Mouse (Mus musculus) adrenal gland, postnatal 14 days (tissue): ENCODE results near the gene Slbp. TPM values are rescaled to one million over a fixed set of nuclear protein-coding genes. Genes with fewer than 3 reads are reported as not detected.
A peak's percentile ranks its signal among the peaks of the same experiment; 100 is the strongest.

Experiments
- DNase-seq: peaks from one replicate; pipeline ENCODE4 v3.0.0; 2021; ENCODE audit warnings: mixed read lengths
- long read RNA-seq, 2 experiments: library from polyadenylated mRNA; stranded (forward); transcript quantifications; one replicate each; pipeline ENCODE4 v2.0.0; 2021
- total RNA-seq: library from RNA; stranded (reverse); gene quantifications from 2 replicates; pipeline ENCODE4 v1.2.3, GENCODE M21; 2021

The Slbp gene
- 53.5 and 61.1 TPM in 2 replicates for total RNA-seq
- long read RNA-seq, experiment 1, transcript Slbp-201 (8 exons, 1,906 nt): major isoform, 88 of 102 reads
- long read RNA-seq, experiment 1, partial matches to known transcripts: 6 of 102 reads
- long read RNA-seq, experiment 1, other reads (novel, unspliced or antisense): 8 of 102 reads
- long read RNA-seq, experiment 2, transcript Slbp-201 (8 exons, 1,906 nt): major isoform, 49 of 63 reads
- long read RNA-seq, experiment 2, partial matches to known transcripts: 6 of 63 reads
- long read RNA-seq, experiment 2, other reads (novel, unspliced or antisense): 6 of 63 reads

DNA sequence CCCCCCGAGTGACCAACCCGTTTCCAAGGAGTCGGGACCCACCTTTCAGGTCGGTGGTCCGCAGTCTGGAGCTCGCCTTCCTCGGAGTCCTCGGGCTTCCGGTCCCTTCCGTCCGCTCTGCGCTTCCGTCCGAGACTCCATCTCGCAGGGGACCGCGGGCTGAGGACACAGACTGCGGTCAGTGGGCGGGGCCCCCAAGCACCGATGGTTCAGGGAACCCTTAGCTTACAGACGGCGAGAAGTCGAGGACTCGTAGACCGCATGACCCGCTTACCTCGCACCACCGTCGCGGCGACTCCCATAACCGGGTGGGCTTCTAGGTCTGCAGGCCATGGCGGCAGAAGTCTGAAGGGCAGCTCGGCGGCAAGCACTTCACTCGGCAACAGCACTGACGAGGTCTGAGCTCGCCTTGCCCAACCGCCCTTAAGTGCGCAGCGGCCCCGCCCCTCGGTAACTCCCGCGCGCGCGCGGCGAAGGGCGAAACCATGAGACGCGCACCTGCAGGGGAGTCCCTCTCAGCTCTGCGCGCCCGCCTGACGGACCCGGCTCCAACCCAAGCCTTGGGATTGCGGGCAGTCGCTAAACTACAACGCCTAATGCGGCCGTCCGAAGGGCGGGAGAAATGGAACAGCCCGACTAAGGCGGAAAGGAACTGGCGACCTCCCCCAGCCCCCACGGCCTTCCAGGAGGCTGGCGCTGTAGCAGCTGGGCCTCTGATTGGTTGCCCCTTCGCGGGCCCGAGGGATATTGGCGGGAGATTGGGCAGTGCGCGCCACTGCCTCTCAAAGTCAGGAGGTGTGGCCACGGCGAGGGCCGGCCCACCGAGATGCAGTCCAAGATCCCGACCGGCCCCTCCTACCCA is at the start of gene Slbp:
Gene Slbp, minus strand, starts transcription at position 654 of the 862 bp plus-strand sequence.
- peak; percentile 98 for DNase-seq

DNA sequence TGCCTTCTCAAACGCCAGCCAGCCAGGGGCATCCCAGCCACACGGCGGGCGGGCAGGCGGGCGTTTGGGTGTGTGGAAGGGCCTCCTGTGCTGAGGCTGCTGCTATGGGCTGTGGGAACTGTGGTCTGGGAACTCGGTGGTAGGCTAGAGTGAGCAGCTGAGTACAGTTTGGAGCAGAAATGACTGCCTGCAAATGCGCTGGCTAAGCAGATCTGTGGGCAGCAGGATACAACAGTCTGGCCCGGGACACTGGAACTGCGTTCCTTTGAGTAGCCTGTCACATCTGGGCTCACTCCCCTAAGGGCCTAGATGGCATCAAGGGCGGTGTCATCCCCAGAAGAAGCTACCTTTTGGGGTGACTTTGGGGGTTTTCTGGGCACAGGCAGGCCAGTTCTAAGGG is 49.5 kb upstream of the Slbp start:
- DNase-seq: no peak

- peak; percentile 68 for DNase-seq
These were observed 47.6 kb upstream of the Slbp start for GRCm38 (mm10) chr5:33700010-33700409.

- DNase-seq: no peak
These were observed 46.3 kb upstream of the Slbp start for GRCm38 (mm10) chr5:33698669-33699068.

DNA sequence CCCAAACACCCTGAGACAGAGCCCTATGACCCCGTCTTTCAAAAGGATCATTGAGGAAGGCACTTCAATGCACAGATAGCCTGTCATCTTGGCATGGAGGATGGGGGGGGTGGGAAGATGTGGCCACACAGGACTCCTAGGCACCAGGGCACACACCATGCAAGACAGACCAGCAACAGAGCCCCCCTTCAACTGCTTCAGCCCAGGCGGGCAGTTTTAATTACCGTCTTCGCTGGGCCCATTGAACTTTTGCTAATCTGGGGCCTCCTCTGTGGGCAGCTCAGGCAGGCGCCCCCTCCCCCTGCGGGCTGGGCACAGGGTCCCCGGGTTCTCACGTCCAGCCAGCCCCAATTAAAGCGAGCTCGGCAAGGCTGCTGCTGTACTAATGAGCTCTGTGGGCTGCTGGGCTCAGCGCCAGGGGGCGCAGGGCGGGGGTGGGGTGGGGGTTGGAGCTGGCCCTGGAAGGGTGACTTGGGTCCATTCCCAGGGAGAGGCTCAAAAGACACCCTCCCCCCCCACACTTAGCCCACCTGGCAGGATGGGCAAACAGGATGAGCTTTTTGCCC is 45.7 kb upstream of the Slbp start:
- DNase-seq: no peak

GRCm38 (mm10) chr5:33697534-33697933 is 45.2 kb upstream of the Slbp start:
- DNase-seq: no peak

GRCm38 (mm10) chr5:33696430-33696829 is 44.1 kb upstream of the Slbp start:
- no peak for DNase-seq

GRCm38 (mm10) chr5:33695718-33696121 is 43.3 kb upstream of the Slbp start:
- DNase-seq: no peak

DNA sequence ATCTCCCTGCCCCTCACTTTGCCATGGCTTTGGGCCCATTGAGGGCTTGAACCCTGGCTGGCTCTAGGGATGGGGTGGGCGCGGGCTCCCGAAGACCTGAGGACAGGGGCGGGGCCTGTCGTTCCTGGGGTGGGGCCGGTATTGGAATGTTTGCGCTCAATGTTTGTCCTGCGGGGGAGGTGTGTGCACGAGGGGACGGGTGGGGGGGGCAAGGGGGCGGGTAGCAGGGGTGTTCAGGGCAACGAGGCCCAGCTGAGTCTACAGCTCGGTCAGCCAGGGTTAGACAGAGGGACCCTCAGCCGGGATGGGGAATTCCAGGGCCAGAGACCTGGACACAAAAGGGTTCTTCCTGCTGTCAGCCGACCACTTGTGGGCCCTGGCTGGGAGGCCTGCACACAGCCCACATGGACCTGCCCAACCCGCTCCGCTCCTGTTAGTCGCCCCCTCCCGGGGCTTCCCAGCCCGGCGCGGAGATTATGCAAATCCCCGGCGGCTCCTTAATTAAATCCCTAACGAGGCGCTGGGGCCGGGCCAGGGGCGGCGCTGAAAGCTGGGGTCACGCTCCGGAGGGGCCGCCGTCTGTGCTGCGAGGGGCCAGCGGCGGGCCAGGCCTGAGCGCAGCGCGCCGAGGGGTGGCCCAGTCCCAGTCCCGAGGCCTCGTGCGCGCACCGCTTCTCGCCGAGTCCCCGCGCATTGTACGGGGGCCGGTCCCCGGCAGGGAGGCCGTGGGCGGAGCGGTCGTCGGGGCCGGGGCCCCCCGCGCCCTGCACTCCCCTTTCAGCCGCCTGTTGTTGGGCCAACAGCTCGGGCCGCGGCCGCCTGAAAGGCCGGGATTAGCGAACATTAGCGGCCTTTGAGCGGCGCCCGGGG is 42.7 kb upstream of the Slbp start:
- peak; percentile 52 for DNase-seq

GRCm38 (mm10) chr5:33694461-33694847 is 42.1 kb upstream of the Slbp start:
- no peak for DNase-seq

GRCm38 (mm10) chr5:33692393-33692792 is 40.0 kb upstream of the Slbp start:
- peak; percentile 69 for DNase-seq

GRCm38 (mm10) chr5:33689852-33690645 is 37.7 kb upstream of the Slbp start:
- DNase-seq: peak; percentile 19

DNA sequence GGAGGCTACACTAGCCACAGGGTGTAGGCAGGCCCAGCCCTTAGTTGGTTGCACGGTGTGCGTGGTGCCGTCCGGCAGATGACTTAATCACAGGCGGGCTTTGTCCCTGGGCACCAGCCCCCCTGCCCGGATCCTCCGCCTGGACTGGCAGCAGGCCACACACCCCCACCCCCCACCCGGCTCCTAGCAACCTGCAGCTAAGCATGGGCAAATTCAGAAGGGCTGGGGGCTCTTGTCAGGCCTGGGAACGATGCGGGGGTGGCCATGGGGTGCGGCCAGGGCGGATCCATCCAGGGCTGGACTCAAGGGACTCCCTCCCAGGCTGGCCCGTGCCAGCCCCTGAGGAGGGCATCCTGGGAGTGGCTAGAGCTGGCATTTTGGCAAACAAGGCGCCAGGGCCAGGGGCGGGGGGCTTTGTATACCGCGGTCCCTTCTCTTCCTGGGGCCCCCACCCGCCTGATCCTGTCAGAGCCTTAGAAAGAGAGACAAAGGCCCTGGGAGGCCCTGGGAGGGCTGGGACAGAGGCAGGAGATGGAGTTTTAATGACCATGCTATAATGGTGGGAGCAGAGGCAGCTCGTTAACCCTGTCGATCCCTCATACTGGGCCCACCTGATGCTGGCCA is 37.0 kb upstream of the Slbp start:
- peak; percentile 23 for DNase-seq

GRCm38 (mm10) chr5:33688278-33689220 is 36.2 kb upstream of the Slbp start:
- DNase-seq: no peak

- no peak for DNase-seq
These were observed 34.8 kb upstream of the Slbp start for GRCm38 (mm10) chr5:33687142-33687541.

- no peak for DNase-seq
These were observed 32.6 kb upstream of the Slbp start for GRCm38 (mm10) chr5:33684932-33685331.

GRCm38 (mm10) chr5:33683897-33684652 is 31.7 kb upstream of the Slbp start:
- peak; percentile 51 for DNase-seq

GRCm38 (mm10) chr5:33682963-33683362 is 30.6 kb upstream of the Slbp start:
- no peak for DNase-seq
